Mouse (Mus musculus) heart, postnatal 14 days (tissue): ENCODE measurements at regions not wholly inside any gene's neighbourhood (a gene's known extent, or its start where the extent isn't known, plus 50 kb on each side); places are given as distances from the start of the nearest gene placed in this dataset.
"Not testable (repeated sequence)": the region's sequence is repeated elsewhere in the genome, so short reads cannot be mapped to it uniquely, and the experiment has no call there.

Experiments used
- DNase-seq, 2 experiments: peaks; one replicate each; pipeline ENCODE4 v3.0.0; 2021 to 2022
- intact Hi-C: fragments of 180-260 bp; cut with DNase I; formaldehyde crosslinking; loops from one replicate; pipeline ENCODE4 v1.15.1; 2025

DNA sequence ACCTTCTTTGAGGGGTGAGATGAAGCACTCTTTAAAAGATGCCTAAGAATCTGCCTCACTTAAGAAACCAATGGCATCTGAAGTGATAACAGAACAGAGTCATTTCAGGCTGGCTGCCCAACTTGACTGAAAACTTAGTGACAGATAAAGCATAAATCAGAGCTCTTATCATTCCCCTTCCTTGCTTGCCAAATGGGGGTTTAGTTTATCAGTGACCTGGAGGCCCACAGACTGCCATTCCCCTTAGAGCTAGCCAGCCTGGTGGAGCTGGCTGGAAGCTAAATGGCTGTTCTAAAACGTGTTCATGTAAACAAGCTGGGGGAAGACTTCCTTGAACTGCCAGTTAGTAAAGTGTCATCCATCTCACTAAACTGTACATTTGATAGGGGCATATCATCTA is 373.8 kb downstream of the Fbxo8 start:
- DNase-seq: no peak
- intact Hi-C loops: no loop called here

GRCm38 (mm10) chr8:56927166-56927565 is 376.3 kb downstream of the Fbxo8 start:
- DNase-seq: no peak
- intact Hi-C loops: no loop called here

DNA sequence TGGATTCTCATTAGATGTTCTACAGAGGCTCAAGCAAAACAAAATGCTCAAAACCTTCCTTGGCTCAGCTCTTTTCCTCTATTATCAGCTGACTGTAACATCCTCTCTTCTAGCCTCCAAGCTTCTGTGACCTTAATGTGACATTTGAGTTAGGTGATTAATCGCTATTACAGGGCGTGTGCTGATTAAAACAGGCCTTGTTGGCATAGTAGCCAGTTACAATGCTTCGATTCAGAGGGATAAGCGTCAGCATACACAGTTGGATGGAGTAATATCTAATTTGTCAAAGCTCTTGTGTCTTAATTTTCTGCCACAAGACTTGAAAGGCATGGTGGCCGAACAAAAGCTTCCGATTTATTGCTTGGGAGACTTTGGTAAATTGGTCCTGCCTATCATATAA is 378.2 kb downstream of the Fbxo8 start:
- intact Hi-C loops: no loop called here
- no peak for DNase-seq

DNA sequence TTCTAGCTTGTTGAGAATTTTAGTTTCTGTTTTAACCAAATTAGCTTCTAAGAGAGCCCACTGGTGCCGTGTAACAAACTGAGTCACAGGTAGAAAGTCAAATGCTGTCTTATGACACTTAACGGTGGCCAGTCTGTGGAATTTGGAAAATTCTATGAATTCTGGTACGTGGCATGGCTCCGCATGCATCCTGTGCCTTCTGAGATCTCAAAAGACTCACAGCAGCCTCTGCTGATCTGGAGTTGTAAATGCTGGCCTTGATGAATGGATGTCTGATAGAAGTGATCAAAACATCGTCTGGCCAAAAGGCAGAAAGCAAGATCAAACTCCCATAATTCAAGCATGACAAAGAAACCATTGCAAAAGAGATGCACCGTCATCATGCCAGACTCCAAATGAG is 381.5 kb downstream of the Fbxo8 start:
- DNase-seq: no peak

GRCm38 (mm10) chr8:56962186-56962585 is 358.6 kb upstream of the Hand2 start:
- DNase-seq: no peak
- intact Hi-C loops: no loop called here

More for the DNA sequence above, 381.5 kb downstream of the Fbxo8 start:
- intact Hi-C loops: no loop called here

DNA sequence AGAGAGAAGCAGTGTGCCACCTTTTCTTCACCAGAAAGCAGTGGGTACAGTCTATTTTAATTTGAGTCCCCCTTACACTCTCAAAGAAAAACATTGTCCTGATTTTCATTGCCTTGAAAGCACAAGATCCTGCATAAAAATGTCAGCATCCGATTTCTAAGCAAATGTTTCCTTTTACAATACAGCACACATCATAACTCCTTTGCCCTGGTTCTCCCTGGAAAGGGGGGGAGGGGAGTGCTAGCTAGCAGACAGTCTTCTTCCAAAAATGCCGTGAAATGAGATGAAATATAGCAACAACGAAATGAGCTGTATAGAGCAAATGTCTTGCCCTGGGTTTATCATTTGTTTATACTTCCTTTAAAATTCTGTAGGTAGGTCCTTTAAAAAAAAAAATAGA is 350.5 kb upstream of the Hand2 start:
- no peak for DNase-seq

GRCm38 (mm10) chr8:56978994-56979393 is 341.8 kb upstream of the Hand2 start:
- no peak for DNase-seq
- intact Hi-C loops: no loop called here

More for the DNA sequence above, 350.5 kb upstream of the Hand2 start:
- intact Hi-C loops: no loop called here

- DNase-seq: peak in 1 of 2 experiments; percentile 17
Observed at GRCm38 (mm10) chr8:56979416-56979815, 341.4 kb upstream of the Hand2 start.

DNA sequence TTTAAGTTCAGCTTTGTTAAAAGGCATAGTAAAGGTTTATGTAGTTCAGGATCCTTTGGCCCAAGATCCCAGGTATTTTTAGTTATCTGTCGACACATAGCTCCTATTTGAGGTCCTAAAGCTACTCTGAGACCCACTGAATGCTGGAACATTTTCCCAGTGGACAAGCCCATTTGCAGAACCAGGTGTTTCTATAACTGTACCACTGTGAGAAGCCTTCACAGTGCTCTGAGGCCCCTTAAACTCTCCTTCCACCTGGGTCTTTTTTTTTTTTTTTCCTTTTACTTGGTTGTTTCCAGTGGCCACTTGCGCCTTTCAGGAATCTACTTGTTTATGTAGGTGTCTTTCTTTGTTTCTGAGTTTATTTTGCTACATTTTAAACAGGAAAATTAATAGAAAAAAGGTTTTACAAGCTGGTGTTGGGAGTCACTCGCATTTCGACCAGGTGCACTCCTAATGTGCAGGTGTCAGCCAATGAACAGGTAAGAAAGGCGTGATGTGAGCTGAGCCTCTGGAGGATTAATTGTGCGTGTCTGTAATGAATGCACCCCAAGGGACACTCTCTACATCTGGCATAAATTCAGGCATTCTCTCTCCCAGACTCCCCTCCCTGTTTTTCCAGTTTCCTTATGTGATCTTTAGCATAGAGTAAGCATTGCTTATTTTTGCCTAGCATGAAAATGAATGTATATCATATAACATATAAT is 310.3 kb upstream of the Hand2 start:
- intact Hi-C loops: no loop called here
- DNase-seq: no peak

More at GRCm38 (mm10) chr8:56979416-56979815, 341.4 kb upstream of the Hand2 start:
- intact Hi-C loops: no loop called here

DNA sequence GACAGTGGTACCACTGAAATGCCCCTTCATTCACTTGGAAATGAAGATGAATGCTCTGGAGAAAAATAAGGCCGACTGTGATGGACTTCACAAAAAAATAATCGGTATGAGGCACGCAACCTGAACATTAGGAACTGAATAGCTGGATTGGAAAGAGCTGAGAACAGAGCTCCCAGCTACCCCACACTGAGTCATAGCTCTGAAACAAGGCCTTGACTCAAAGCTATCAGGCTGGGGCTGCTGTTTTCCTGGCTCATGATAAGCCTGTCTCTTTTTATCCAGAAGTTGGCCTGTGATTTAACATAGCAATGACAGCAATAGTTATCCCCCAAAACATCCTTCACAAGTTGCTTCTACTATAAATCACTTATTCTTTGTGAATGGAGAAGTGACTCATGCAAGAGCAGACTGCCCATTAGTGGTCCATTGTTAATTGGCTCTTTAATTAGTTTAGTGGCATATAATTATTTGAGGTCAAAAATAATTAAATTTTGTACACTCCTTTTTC is 306.9 kb upstream of the Hand2 start:
- no peak for DNase-seq
- intact Hi-C loops: no loop called here

- intact Hi-C loops: no loop called here
- DNase-seq: no peak
Observed at GRCm38 (mm10) chr8:57016329-57016728, 304.5 kb upstream of the Hand2 start.

- DNase-seq, intact Hi-C loops: not testable (repeated sequence)
Observed at GRCm38 (mm10) chr8:57028096-57028495, 292.7 kb upstream of the Hand2 start.

DNA sequence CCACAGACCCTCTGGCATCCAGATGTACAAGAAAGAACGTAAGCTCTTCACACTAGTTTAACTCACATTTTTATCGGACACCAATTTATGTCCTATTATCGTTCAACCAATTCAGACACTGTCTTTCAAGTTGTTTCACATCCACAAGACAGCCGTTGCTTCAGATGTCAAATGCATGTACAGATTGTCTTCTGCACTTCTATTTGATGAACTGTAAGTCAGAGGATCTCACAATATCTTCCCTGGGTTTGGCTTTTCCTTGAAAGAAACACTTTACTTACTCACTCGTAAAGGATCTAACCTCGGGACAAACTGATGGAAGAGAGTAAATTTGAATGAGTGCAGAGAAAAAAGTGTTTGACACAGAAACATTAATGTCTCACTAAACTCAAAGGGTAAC is 272.3 kb upstream of the Hand2 start:
- intact Hi-C loops: no loop called here
- DNase-seq: no peak

GRCm38 (mm10) chr8:57048909-57049308 is 271.9 kb upstream of the Hand2 start:
- no peak for DNase-seq
- intact Hi-C loops: no loop called here

- intact Hi-C loops: no loop called here
- no peak for DNase-seq
Observed at GRCm38 (mm10) chr8:57052661-57053060, 268.1 kb upstream of the Hand2 start.

- intact Hi-C loops: no loop called here
- no peak for DNase-seq
Observed at GRCm38 (mm10) chr8:57076995-57077394, 243.8 kb upstream of the Hand2 start.

DNA sequence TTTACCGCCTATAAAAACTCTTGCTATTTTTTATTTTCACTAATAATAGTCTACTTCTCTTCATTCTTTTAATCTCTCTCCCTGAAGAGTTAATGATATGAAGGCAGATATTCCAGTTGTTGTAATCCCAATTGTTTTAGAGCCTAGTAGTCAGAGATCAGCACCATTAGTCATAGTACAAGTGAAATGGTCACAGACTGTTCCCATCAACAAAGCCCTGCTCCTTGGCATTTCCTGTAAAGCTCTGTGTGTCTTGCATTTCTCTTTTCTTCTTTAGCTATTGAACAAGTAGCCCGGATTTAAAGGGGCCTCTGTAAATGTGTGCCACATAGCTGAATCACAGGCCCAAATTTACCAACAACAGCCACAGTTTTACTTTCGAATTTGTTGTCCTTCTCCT is 234.0 kb upstream of the Hand2 start:
- intact Hi-C loops: no loop called here

DNA sequence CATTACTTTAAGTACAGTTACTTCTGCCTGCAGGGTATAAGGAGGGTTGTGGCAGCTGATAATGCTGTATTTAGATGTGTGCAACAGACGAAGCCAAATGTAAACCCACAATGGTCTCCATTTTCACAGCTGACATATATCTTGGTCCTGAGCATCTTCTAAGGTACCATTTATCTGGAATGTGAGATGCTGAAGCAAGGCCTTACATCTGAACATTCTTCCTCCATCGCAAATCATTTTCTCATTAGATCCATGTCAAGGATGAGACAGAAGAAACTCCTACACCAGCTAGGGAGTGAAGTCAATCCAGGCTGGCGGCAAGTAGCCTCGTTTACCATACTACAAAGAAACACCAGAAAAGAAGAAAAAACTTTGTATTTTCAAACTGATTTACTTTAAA is 228.4 kb upstream of the Hand2 start:
- no peak for DNase-seq
- intact Hi-C loops: no loop called here

More for the DNA sequence above, 234.0 kb upstream of the Hand2 start:
- no peak for DNase-seq

DNA sequence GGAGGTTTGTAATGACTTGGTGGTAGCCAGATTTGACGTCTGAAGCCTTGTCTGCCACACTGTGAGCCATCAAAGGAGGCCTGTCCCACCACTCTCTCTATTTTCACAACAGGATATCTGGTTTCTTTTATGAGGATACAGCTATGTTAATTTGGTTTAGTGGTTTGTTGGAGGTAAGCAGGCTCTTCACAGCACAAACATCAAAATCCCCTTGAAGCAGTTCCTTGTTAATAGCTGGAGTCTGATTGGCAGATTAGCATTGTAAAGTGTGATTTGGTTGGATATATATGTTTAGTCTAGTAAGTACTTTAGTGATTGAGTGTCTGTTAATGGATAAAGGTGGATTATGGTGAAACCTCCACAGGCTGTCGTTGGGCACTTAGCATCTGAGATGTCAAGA is 225.6 kb upstream of the Hand2 start:
- DNase-seq: no peak
- intact Hi-C loops: no loop called here

GRCm38 (mm10) chr8:57110765-57111402 is 209.9 kb upstream of the Hand2 start:
- intact Hi-C loops: loop anchor here (10.0 kb wide), 1 partner anchor 226 kb away; no protein-coding TSS in a partner anchor
- not testable (repeated sequence) for DNase-seq

DNA sequence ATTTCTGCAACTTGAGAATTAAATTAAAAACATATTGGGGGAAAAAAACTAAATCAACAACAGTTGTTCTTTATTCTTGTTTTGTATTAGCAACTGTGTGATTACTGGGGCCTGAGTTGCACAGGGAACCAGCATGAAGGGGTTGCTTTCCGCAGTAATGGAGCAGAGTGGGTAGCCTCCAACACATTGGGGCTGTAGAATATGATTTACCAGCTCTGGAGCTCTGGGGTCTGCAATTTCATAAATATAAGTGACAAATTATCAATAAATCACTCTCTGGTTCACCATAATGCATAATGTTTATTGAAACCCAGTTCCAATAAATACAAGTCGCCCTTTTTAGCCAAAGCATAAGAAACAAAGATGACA is 209.4 kb upstream of the Hand2 start:
- DNase-seq: no peak
- intact Hi-C loops: loop anchor here (10.0 kb wide), 1 partner anchor 227 kb away; no protein-coding TSS in a partner anchor

DNA sequence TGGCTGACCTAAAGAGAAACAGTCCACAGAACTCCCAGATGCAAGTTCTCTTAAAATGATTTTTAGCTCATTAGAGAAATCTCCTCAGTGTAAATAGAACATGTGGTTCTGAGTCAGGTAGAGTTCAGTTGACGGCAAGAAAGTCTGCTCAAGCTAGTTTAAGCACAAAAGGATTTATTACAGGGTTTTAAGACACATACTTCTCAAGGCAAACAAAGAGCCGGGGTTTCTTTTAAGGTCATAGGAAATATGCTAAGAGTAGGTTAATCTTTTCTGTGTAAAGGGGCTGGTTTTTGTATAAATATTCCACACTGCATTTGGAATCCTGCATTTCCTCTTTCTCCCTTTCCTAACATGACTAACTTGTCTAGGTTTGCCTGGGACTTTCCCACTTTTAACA is 206.9 kb upstream of the Hand2 start:
- intact Hi-C loops: loop anchor here (10.0 kb wide), 1 partner anchor 229 kb away; no protein-coding TSS in a partner anchor
- DNase-seq: no peak
